Mouse (Mus musculus) MEL (cell line): ENCODE results near the gene Usf3. TPM values are rescaled to one million over a fixed set of nuclear protein-coding genes. Genes with fewer than 3 reads are reported as not detected.
A peak's percentile ranks its signal among the peaks of the same experiment; 100 is the strongest.

Source experiments
- DNase-seq: peaks from one replicate; pipeline ENCODE4 v3.0.0; 2011; ENCODE audit warnings: low read depth, low spot score
- H3K27ac ChIP-seq: 2 replicates; pipeline ENCODE4 v1.5.1; 2012; ENCODE audit warnings: low read depth, mild to moderate bottlenecking, control low read depth, low read length, moderate library complexity; ENCODE audit not compliant: control insufficient read depth
- H3K27me3 ChIP-seq, 2 experiments: fragments of 150-350 bp in 1 of 2; sonication (generic) in 1 of 2; 2 replicates each; pipeline ENCODE4 v1.6.1; 2012; ENCODE audit warnings: low read length in 2 of 2, mild to moderate bottlenecking in 2 of 2, improper control_type of control experiment in 1 of 2, moderate library complexity in 1 of 2; ENCODE audit not compliant: insufficient read depth in 2 of 2, control insufficient read depth in 1 of 2
- H3K36me3 ChIP-seq, 2 experiments: 2 replicates each; pipeline ENCODE4 v1.6.1; 2012 to 2014; ENCODE audit warnings: low read length in 2 of 2, improper control_type of control experiment in 1 of 2, inconsistent platforms in 1 of 2, mild to moderate bottlenecking in 1 of 2; ENCODE audit not compliant: insufficient read depth in 2 of 2, control insufficient read depth in 1 of 2
- H3K4me1 ChIP-seq, 2 experiments: fragments of 150-350 bp in 1 of 2; sonication (generic) in 1 of 2; 2 replicates each; pipeline ENCODE4 v1.6.1; 2012; ENCODE audit warnings: low read length in 2 of 2, improper control_type of control experiment in 1 of 2, mild to moderate bottlenecking in 1 of 2; ENCODE audit not compliant: insufficient read depth in 2 of 2, control insufficient read depth in 1 of 2
- H3K4me3 ChIP-seq, 2 experiments: fragments of 150-350 bp in 1 of 2; sonication (generic) in 1 of 2; 2 replicates each; pipeline ENCODE4 v1.5.1; 2012; ENCODE audit warnings: low read depth in 2 of 2, low read length in 2 of 2, mild to moderate bottlenecking in 2 of 2, moderate library complexity in 2 of 2, control low read depth in 1 of 2, improper control_type of control experiment in 1 of 2; ENCODE audit not compliant: control insufficient read depth in 1 of 2, insufficient read depth in 1 of 2
- H3K79me2 ChIP-seq: 2 replicates; pipeline ENCODE4 v1.6.1; 2012; ENCODE audit warnings: mild to moderate bottlenecking, low read length, moderate library complexity; ENCODE audit not compliant: control insufficient read depth, poor library complexity, insufficient read depth
- H3K9ac ChIP-seq: 2 replicates; pipeline ENCODE4 v1.6.1; 2012; ENCODE audit warnings: low read depth, mild to moderate bottlenecking, control low read depth, low read length, moderate library complexity; ENCODE audit not compliant: control insufficient read depth, poor library complexity, severe bottlenecking
- H3K9me3 ChIP-seq: fragments of 150-350 bp; sonication (generic); replicated peaks from 2 replicates; pipeline ENCODE4 v1.6.1; 2012; ENCODE audit warnings: mild to moderate bottlenecking, low read length, improper control_type of control experiment, moderate library complexity; ENCODE audit not compliant: insufficient read depth
- CTCF ChIP-seq, 3 experiments: IDR thresholded peaks in 2 of 3; conservative IDR thresholded peaks in 1 of 3; 2 replicates each; pipeline ENCODE4 v1.5.1; 2011 to 2012; ENCODE audit warnings: low read length in 3 of 3, low read depth in 2 of 3, mild to moderate bottlenecking in 2 of 3, improper control_type of control experiment in 1 of 3, inconsistent platforms in 1 of 3, mixed read lengths in 1 of 3, moderate library complexity in 1 of 3; ENCODE audit not compliant: control insufficient read depth in 1 of 3, insufficient read depth in 1 of 3, poor library complexity in 1 of 3, severe bottlenecking in 1 of 3
- ELF1 ChIP-seq: IDR thresholded peaks from 2 replicates; pipeline ENCODE4 v1.6.1; 2014; ENCODE audit warnings: low read depth, mild to moderate bottlenecking, inconsistent platforms, low read length, improper control_type of control experiment, moderate library complexity
- ETS1 ChIP-seq: IDR thresholded peaks from 2 replicates; pipeline ENCODE4 v1.6.1; 2012; ENCODE audit warnings: low read depth, mild to moderate bottlenecking, inconsistent platforms, low read length, improper control_type of control experiment, moderate library complexity
- GABPA ChIP-seq: IDR thresholded peaks from 2 replicates; pipeline ENCODE4 v1.6.1; 2012; ENCODE audit warnings: low read depth, mild to moderate bottlenecking, inconsistent platforms, low read length, improper control_type of control experiment, moderate library complexity
- GATA1 ChIP-seq: IDR thresholded peaks from 2 replicates; pipeline ENCODE4 v1.6.1; 2011; ENCODE audit warnings: low read depth, low read length, improper control_type of control experiment
- HCFC1 ChIP-seq: IDR thresholded peaks from 2 replicates; pipeline ENCODE4 v1.6.1; 2012; ENCODE audit warnings: low read depth, mild to moderate bottlenecking, inconsistent platforms, low read length, improper control_type of control experiment, moderate library complexity
- MAZ ChIP-seq: IDR thresholded peaks from 2 replicates; pipeline ENCODE4 v1.6.1; 2012; ENCODE audit warnings: low read depth, mild to moderate bottlenecking, inconsistent platforms, low read length, improper control_type of control experiment
- MXI1 ChIP-seq: IDR thresholded peaks from 2 replicates; pipeline ENCODE4 v1.6.1; 2011; ENCODE audit warnings: mild to moderate bottlenecking, low read depth, low read length, improper control_type of control experiment
- NRF1 ChIP-seq: IDR thresholded peaks from 2 replicates; pipeline ENCODE4 v1.6.1; 2014; ENCODE audit warnings: low read depth, mild to moderate bottlenecking, inconsistent platforms, low read length, improper control_type of control experiment, moderate library complexity; ENCODE audit not compliant: poor library complexity, insufficient read depth, severe bottlenecking
- SIN3A ChIP-seq: IDR thresholded peaks from 2 replicates; pipeline ENCODE4 v1.6.1; 2012; ENCODE audit warnings: low read length, improper control_type of control experiment, inconsistent platforms
- SMC3 ChIP-seq: IDR thresholded peaks from 2 replicates; pipeline ENCODE4 v1.6.1; 2011; ENCODE audit warnings: low read depth, low read length, improper control_type of control experiment
- TBP ChIP-seq: IDR thresholded peaks from 2 replicates; pipeline ENCODE4 v1.8.0; 2011; ENCODE audit warnings: low read depth, low read length, improper control_type of control experiment
- TCF12 ChIP-seq: IDR thresholded peaks from 2 replicates; pipeline ENCODE4 v1.6.1; 2014; ENCODE audit warnings: low read depth, mild to moderate bottlenecking, inconsistent platforms, low read length, improper control_type of control experiment, moderate library complexity
- UBTF ChIP-seq: IDR thresholded peaks from 2 replicates; pipeline ENCODE4 v1.6.1; 2012; ENCODE audit warnings: low read depth, mild to moderate bottlenecking, inconsistent platforms, low read length, improper control_type of control experiment, moderate library complexity, borderline replicate concordance; ENCODE audit not compliant: insufficient read depth
- ZC3H11A ChIP-seq: IDR thresholded peaks from 2 replicates; pipeline ENCODE4 v1.6.1; 2012; ENCODE audit warnings: low read depth, mild to moderate bottlenecking, inconsistent platforms, low read length, improper control_type of control experiment
- ZKSCAN1 ChIP-seq: IDR thresholded peaks from 2 replicates; pipeline ENCODE4 v1.6.1; 2012; ENCODE audit warnings: low read depth, mild to moderate bottlenecking, inconsistent platforms, low read length, improper control_type of control experiment, moderate library complexity
- ZMIZ1 ChIP-seq: IDR thresholded peaks from 2 replicates; pipeline ENCODE4 v1.6.1; 2012; ENCODE audit warnings: low read depth, mild to moderate bottlenecking, inconsistent platforms, low read length, improper control_type of control experiment, moderate library complexity
- ZNF384 ChIP-seq: IDR thresholded peaks from 2 replicates; pipeline ENCODE4 v1.6.1; 2012; ENCODE audit warnings: low read depth, mild to moderate bottlenecking, inconsistent platforms, low read length, improper control_type of control experiment
- polyA plus RNA-seq, 2 experiments: library from polyadenylated mRNA; stranded (reverse) in 1 of 2; unstranded in 1 of 2; fragments of >175 nt in 1 of 2; fragments of >200 nt in 1 of 2; gene quantifications; 2 replicates each; pipeline versions ENCODE4 v1.2.1 to v1.2.4; 2012; ENCODE audit warnings: low replicate concordance in 2 of 2, low read depth in 1 of 2; ENCODE audit not compliant: insufficient read length in 2 of 2, insufficient read depth in 1 of 2, missing spikeins in 1 of 2
- total RNA-seq: library from RNA; depleted of rRNA; stranded (reverse); fragments of 300-350 nt; gene quantifications from 2 replicates; pipeline ENCODE4 v1.2.3, GENCODE M21; 2012

Gene Usf3
- total and polyA plus RNA-seq, 3 experiments = 3.4 to 89.6 (median 11.0) TPM

DNA sequence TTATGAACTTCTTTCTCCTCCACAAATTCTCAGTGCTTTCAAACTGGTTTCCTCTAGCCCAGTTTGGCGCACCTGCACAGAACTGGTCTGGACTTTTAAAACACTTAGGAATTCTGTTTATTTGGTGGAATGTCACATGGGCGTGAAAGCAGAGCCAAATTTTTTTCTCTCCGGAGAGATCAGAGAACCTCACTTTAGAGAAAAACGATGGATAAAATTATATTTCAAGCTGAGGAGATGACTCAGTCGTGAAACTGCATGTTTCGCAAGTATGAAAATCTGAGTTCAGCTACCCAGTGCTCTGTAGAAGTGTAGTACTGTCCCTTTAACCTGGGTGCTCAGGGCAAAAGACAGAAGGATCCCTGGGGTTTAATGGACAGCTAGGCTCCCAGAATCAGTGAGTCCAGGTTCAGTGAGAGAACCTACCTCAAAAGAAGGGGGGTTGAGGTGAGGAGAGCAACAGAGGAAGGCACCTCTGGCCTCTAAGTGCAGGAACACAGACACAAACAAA lies 36.5 kb upstream of the Usf3 start:
- Histone ChIP-seq H3K9me3 (no peaks in the 10 kb centered on the region), H3K4me3 (no peak overlapping the region), H3K27ac (no peak overlapping the region), H3K4me1 (peaks cover 0 to 2% of the 10 kb centered on the region in 2 experiments; a peak in 3 of 4 replicates), H3K9ac (no peak overlapping the region), H3K79me2 (peaks cover 30% of the 10 kb centered on the region), H3K36me3 (peaks cover 0 to 14% of the 10 kb centered on the region in 2 experiments; a peak in 3 of 4 replicates), H3K27me3 (no peaks in the 10 kb centered on the region)
- no peak for DNase-seq
- no peak for TF ChIP-seq HCFC1
- no peak for TF ChIP-seq ZMIZ1
- TF ChIP-seq ZC3H11A = no peak
- no peak for TF ChIP-seq NRF1
- TF ChIP-seq MXI1 = no peak
- TF ChIP-seq SIN3A = no peak
- TF ChIP-seq GABPA = no peak
- TF ChIP-seq UBTF = no peak
- TF ChIP-seq CTCF (IDR thresholded peaks at IDR 0.05 in 2 of 3, conservative IDR thresholded peaks at IDR 0.05 in 1 of 3; ENCODE audit: control insufficient read depth in 1 of 3, insufficient read depth in 1 of 3, low read depth in 2 of 3, low read length in 3 of 3, poor library complexity in 1 of 3, severe bottlenecking in 1 of 3) = no peak
- TF ChIP-seq, all 39 proteins: peak for 0

DNA sequence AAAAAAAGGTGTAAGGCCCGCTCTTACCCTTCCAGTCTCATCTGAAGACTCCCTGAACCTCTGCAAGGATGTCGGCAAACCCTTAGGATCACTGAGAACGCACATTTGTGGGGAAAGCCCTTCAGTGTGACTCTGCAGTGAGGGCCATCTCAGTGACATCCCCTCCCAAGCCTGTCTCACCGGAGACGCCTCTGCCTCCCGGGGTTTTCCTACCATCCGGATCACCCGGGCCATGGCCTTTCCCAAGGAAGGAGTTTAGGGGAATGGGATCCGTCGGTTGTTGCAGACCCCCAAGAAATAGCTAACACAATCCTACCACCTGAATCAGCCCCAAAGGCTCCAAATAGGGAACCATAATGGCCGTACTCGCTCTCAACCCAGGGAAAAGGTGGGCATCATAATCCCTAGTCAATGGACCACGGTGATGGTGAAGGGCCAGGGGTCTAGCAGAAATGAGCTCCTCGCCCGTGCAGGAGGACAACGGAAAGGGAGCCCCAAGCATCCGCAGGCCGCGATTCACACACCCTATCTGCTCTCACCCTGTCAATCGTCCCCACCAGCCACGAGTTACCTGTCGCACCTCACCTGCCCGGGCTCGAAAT lies 34.6 kb upstream of the Usf3 start:
- Histone ChIP-seq H3K9ac (peak overlapping the region; percentile 93), H3K36me3 (peaks cover 2 to 26% of the 10 kb centered on the region in 2 experiments; a peak in 3 of 4 replicates), H3K4me1 (peaks cover 6 to 11% of the 10 kb centered on the region in 2 experiments), H3K27me3 (no peaks in the 10 kb centered on the region), H3K27ac (peak overlapping the region; percentile 100; the same call in 1 of the 2 replicates), H3K9me3 (no peaks in the 10 kb centered on the region)
- DNase-seq = peak; percentile 50
- no peak for TF ChIP-seq HCFC1
- TF ChIP-seq TBP = no peak
- TF ChIP-seq ZNF384 = no peak
- no peak for TF ChIP-seq GATA1
- no peak for TF ChIP-seq ETS1
- no peak for TF ChIP-seq CTCF (IDR thresholded peaks at IDR 0.05 in 2 of 3, conservative IDR thresholded peaks at IDR 0.05 in 1 of 3; ENCODE audit: control insufficient read depth in 1 of 3, insufficient read depth in 1 of 3, low read depth in 2 of 3, low read length in 3 of 3, poor library complexity in 1 of 3, severe bottlenecking in 1 of 3)
- TF ChIP-seq ELF1 = no peak
- TF ChIP-seq SMC3 = no peak
- TF ChIP-seq NRF1 = no peak
- no peak for TF ChIP-seq TCF12
- no peak for TF ChIP-seq ZC3H11A
- TF ChIP-seq ZKSCAN1 = no peak
- no peak for TF ChIP-seq MAZ
- TF ChIP-seq, all 39 proteins: peak for 0
- H3K79me2 ChIP-seq = peaks cover 40% of the 10 kb centered on the region
- peak overlapping the region; percentile 86 to 92 for H3K4me3 ChIP-seq
